Mouse (Mus musculus) ovary, adult 18-20 months (tissue): ENCODE data around the gene Skil.

Experiments
- DNase-seq: peaks from one replicate; pipeline ENCODE4 v3.0.0; 2022; ENCODE audit warnings: low spot score, mixed read lengths

Skil gene

GRCm38 (mm10) chr3:31094531-31095178 lies at the start of gene Skil:
Gene Skil, plus strand, starts transcription at chr3:31095058.
- peak; percentile 92 for DNase-seq

- DNase-seq = no peak
Measured at GRCm38 (mm10) chr3:31047263-31047662, 47.6 kb upstream of the Skil start.

- no peak for DNase-seq
Measured at GRCm38 (mm10) chr3:31049087-31049486, 45.8 kb upstream of the Skil start.

GRCm38 (mm10) chr3:31050375-31050774 lies 44.5 kb upstream of the Skil start:
- no peak for DNase-seq

- no peak for DNase-seq
Measured at GRCm38 (mm10) chr3:31051730-31052129, 43.1 kb upstream of the Skil start.

- no peak for DNase-seq
Measured at GRCm38 (mm10) chr3:31053191-31053590, 41.7 kb upstream of the Skil start.

GRCm38 (mm10) chr3:31054888-31055287 lies 40.0 kb upstream of the Skil start:
- no peak for DNase-seq

- DNase-seq = peak; percentile 43
Measured at GRCm38 (mm10) chr3:31056047-31056650, 38.7 kb upstream of the Skil start.

- DNase-seq = peak; percentile 77
Measured at GRCm38 (mm10) chr3:31056651-31057627, 37.9 kb upstream of the Skil start.

GRCm38 (mm10) chr3:31060745-31061102 lies 34.1 kb upstream of the Skil start:
- no peak for DNase-seq

GRCm38 (mm10) chr3:31061103-31061785 lies 33.6 kb upstream of the Skil start:
- no peak for DNase-seq

GRCm38 (mm10) chr3:31061786-31062120 lies 33.1 kb upstream of the Skil start:
- no peak for DNase-seq

- DNase-seq = no peak
Measured at GRCm38 (mm10) chr3:31062325-31062724, 32.5 kb upstream of the Skil start.

GRCm38 (mm10) chr3:31068482-31068881 lies 26.4 kb upstream of the Skil start:
- DNase-seq = no peak

- no peak for DNase-seq
Measured at GRCm38 (mm10) chr3:31071804-31072203, 23.1 kb upstream of the Skil start.

- no peak for DNase-seq
Measured at GRCm38 (mm10) chr3:31075808-31076207, 19.1 kb upstream of the Skil start.

GRCm38 (mm10) chr3:31077068-31077703 lies 17.7 kb upstream of the Skil start:
- no peak for DNase-seq

GRCm38 (mm10) chr3:31079450-31079849 lies 15.4 kb upstream of the Skil start:
- no peak for DNase-seq

- DNase-seq = no peak
Measured at GRCm38 (mm10) chr3:31080791-31081502, 13.9 kb upstream of the Skil start.

GRCm38 (mm10) chr3:31082838-31083506 lies 11.9 kb upstream of the Skil start:
- no peak for DNase-seq
